Mouse (Mus musculus) hindbrain, embryonic 12.5 days (tissue): ENCODE data around the gene Ncam1. TPM values are rescaled to one million over a fixed set of nuclear protein-coding genes. Genes with fewer than 3 reads are reported as not detected.

Experiments used
- ATAC-seq: fragments of 200-750 bp; cut with Nextera tagmentation; 2 replicates; pipeline ENCODE4 v1.8.0; 2017; ENCODE audit warnings: moderate TSS enrichment; ENCODE audit not compliant: low FRiP score
- H3K27ac ChIP-seq: fragments of 300-500 bp; sonication (generic); 2 replicates; pipeline ENCODE4 v1.5.1; 2016; ENCODE audit warnings: mild to moderate bottlenecking
- H3K27me3 ChIP-seq: fragments of 300-500 bp; sonication (generic); 2 replicates; pipeline ENCODE4 v1.6.1; 2016; ENCODE audit warnings: mild to moderate bottlenecking
- H3K36me3 ChIP-seq: fragments of 300-500 bp; sonication (generic); 2 replicates; pipeline ENCODE4 v1.6.1; 2016; ENCODE audit warnings: mild to moderate bottlenecking
- H3K4me1 ChIP-seq: fragments of 300-500 bp; sonication (generic); 2 replicates; pipeline ENCODE4 v1.6.1; 2016
- H3K4me2 ChIP-seq: fragments of 300-500 bp; sonication (generic); replicated peaks from 2 replicates; pipeline ENCODE4 v1.6.1; 2016; ENCODE audit warnings: mild to moderate bottlenecking
- H3K4me3 ChIP-seq: fragments of 300-500 bp; sonication (generic); 2 replicates; pipeline ENCODE4 v1.5.1; 2016; ENCODE audit warnings: mild to moderate bottlenecking
- H3K9ac ChIP-seq: fragments of 300-500 bp; sonication (generic); 2 replicates; pipeline ENCODE4 v1.6.1; 2016; ENCODE audit warnings: mild to moderate bottlenecking, moderate library complexity
- H3K9me3 ChIP-seq: fragments of 300-500 bp; sonication (generic); replicated peaks from 2 replicates; pipeline ENCODE4 v1.6.1; 2016; ENCODE audit warnings: mild to moderate bottlenecking
- WGBS: fragments of 180-500 bp; shearing (Covaris S2); methylation state at CpG from one replicate; pipeline ENCODE4 v1.1.7; 2016; 5-methylcytosine and 5-hydroxymethylcytosine counted together
- polyA plus RNA-seq: library from polyadenylated mRNA; unstranded; fragments of >200 nt; fragmentation: Nextera tagmentation; extraction: Ambion mirVana; gene quantifications from 2 replicates; pipeline ENCODE4 v1.2.1, GENCODE M21; 2016

Gene Ncam1
- polyA plus RNA-seq, 1 experiment from 2014 or later = 239 TPM

GRCm38 (mm10) chr9:49605791-49606190, 192.9 kb downstream of the Ncam1 start:
- ATAC-seq = no peak; the same call in 1 of the 2 replicates
- Histone ChIP-seq H3K4me2 (peak overlapping the region; percentile 13; the same call in 1 of the 2 replicates), H3K4me3 (no peak overlapping the region), H3K4me1 (peaks cover 25% of the 10 kb centered on the region), H3K36me3 (no peaks in the 10 kb centered on the region), H3K27ac (peak overlapping the region; percentile 56), H3K9ac (no peak overlapping the region), H3K9me3 (no peaks in the 10 kb centered on the region), H3K27me3 (no peaks in the 10 kb centered on the region)
- WGBS = 48% methylated on average over 4 of the region's 4 CpGs

- Histone ChIP-seq H3K9me3 (no peaks in the 10 kb centered on the region), H3K4me3 (no peak overlapping the region), H3K27ac (no peak overlapping the region), H3K9ac (no peak overlapping the region), H3K27me3 (no peaks in the 10 kb centered on the region), H3K36me3 (no peaks in the 10 kb centered on the region), H3K4me1 (peaks cover 25% of the 10 kb centered on the region), H3K4me2 (no peak overlapping the region)
- no peak for ATAC-seq
- 90% methylated on average over 3 of the region's 3 CpGs for WGBS
Observed at GRCm38 (mm10) chr9:49605351-49605750, 193.4 kb downstream of the Ncam1 start.

GRCm38 (mm10) chr9:49601215-49601614, 197.5 kb downstream of the Ncam1 start:
- Histone ChIP-seq H3K4me2 (no peak overlapping the region), H3K9me3 (no peaks in the 10 kb centered on the region), H3K36me3 (no peaks in the 10 kb centered on the region), H3K4me3 (no peak overlapping the region), H3K27me3 (no peaks in the 10 kb centered on the region), H3K27ac (no peak overlapping the region), H3K4me1 (peaks cover 9% of the 10 kb centered on the region), H3K9ac (no peak overlapping the region)
- ATAC-seq = no peak
- 77% methylated on average over 4 of the region's 4 CpGs for WGBS

- H3K27ac ChIP-seq = peak overlapping the region; percentile 80
- H3K4me3 ChIP-seq = no peak overlapping the region
- H3K9ac ChIP-seq = peak overlapping the region; percentile 45
- H3K27me3 ChIP-seq = no peaks in the 10 kb centered on the region
- H3K4me1 ChIP-seq = peaks cover 46% of the 10 kb centered on the region
- no peaks in the 10 kb centered on the region for H3K9me3 ChIP-seq
- H3K4me2 ChIP-seq = peak overlapping the region; percentile 30
- WGBS = 40% methylated on average over 11 of the region's 11 CpGs
- ATAC-seq = peak; percentile 76
- H3K36me3 ChIP-seq = no peaks in the 10 kb centered on the region
Observed at GRCm38 (mm10) chr9:49595635-49596348, 202.9 kb downstream of the Ncam1 start.

- peak; percentile 59 for ATAC-seq
- peaks cover 54% of the 10 kb centered on the region for H3K4me1 ChIP-seq
- no peaks in the 10 kb centered on the region for H3K36me3 ChIP-seq
- peak overlapping the region; percentile 30 for H3K4me2 ChIP-seq
- no peak overlapping the region for H3K4me3 ChIP-seq
- no peaks in the 10 kb centered on the region for H3K27me3 ChIP-seq
- 33% methylated on average over 7 of the region's 7 CpGs for WGBS
- H3K9ac ChIP-seq = peak overlapping the region; percentile 45
- H3K9me3 ChIP-seq = no peaks in the 10 kb centered on the region
- H3K27ac ChIP-seq = peak overlapping the region; percentile 80
Observed at GRCm38 (mm10) chr9:49594876-49595634, 203.7 kb downstream of the Ncam1 start.

- Histone ChIP-seq H3K4me2 (no peak overlapping the region), H3K9me3 (no peaks in the 10 kb centered on the region), H3K4me3 (no peak overlapping the region), H3K9ac (no peak overlapping the region), H3K27ac (no peak overlapping the region), H3K36me3 (no peaks in the 10 kb centered on the region), H3K27me3 (no peaks in the 10 kb centered on the region), H3K4me1 (peaks cover 58% of the 10 kb centered on the region)
- ATAC-seq = 0 out of 2 replicates have a peak, but pooled peaks have one; percentile 39
- 34% methylated on average over 10 of the region's 10 CpGs for WGBS
Observed at GRCm38 (mm10) chr9:49593951-49594536, 204.7 kb downstream of the Ncam1 start.

- no peak for ATAC-seq
- 63% methylated on average over 2 of the region's 2 CpGs for WGBS
- Histone ChIP-seq H3K27ac (no peak overlapping the region; the same call in 1 of the 2 replicates), H3K36me3 (no peaks in the 10 kb centered on the region), H3K27me3 (no peaks in the 10 kb centered on the region), H3K9me3 (no peaks in the 10 kb centered on the region), H3K4me2 (no peak overlapping the region), H3K9ac (no peak overlapping the region), H3K4me1 (peaks cover 58% of the 10 kb centered on the region), H3K4me3 (no peak overlapping the region)
Observed at GRCm38 (mm10) chr9:49592006-49592405, 206.7 kb downstream of the Ncam1 start.

- H3K36me3 ChIP-seq = no peaks in the 10 kb centered on the region
- no peak for ATAC-seq
- no peak overlapping the region for H3K4me3 ChIP-seq
- H3K27me3 ChIP-seq = no peaks in the 10 kb centered on the region
- H3K27ac ChIP-seq = 0 out of 2 replicates have a peak overlapping the region, but pooled peaks have one; percentile 35
- no peak overlapping the region for H3K9ac ChIP-seq
- WGBS = 28% methylated on average over 4 of the region's 4 CpGs
- H3K4me1 ChIP-seq = peaks cover 46% of the 10 kb centered on the region
- no peaks in the 10 kb centered on the region for H3K9me3 ChIP-seq
- H3K4me2 ChIP-seq = no peak overlapping the region
Observed at GRCm38 (mm10) chr9:49590261-49590660, 208.5 kb downstream of the Ncam1 start.

GRCm38 (mm10) chr9:49577136-49577535, 221.6 kb downstream of the Ncam1 start:
- Histone ChIP-seq H3K4me1 (peaks cover 14% of the 10 kb centered on the region), H3K9ac (no peak overlapping the region), H3K4me3 (no peak overlapping the region), H3K9me3 (no peaks in the 10 kb centered on the region), H3K27ac (no peak overlapping the region), H3K36me3 (no peaks in the 10 kb centered on the region), H3K4me2 (no peak overlapping the region), H3K27me3 (no peaks in the 10 kb centered on the region)
- no peak for ATAC-seq
- WGBS = 96% methylated on average over 4 of the region's 4 CpGs

- no peak for ATAC-seq
- no peak overlapping the region for H3K9ac ChIP-seq
- no peaks in the 10 kb centered on the region for H3K27me3 ChIP-seq
- H3K27ac ChIP-seq = peak overlapping the region; percentile 77
- H3K9me3 ChIP-seq = no peaks in the 10 kb centered on the region
- peaks cover 34% of the 10 kb centered on the region for H3K4me1 ChIP-seq
- WGBS = 50% methylated on average over 9 of the region's 9 CpGs
- no peak overlapping the region for H3K4me2 ChIP-seq
- H3K36me3 ChIP-seq = peaks cover 17% of the 10 kb centered on the region
- H3K4me3 ChIP-seq = no peak overlapping the region
Observed at GRCm38 (mm10) chr9:49571695-49572510, 226.8 kb downstream of the Ncam1 start.

- 36% methylated on average over 10 of the region's 10 CpGs for WGBS
- Histone ChIP-seq H3K4me1 (peaks cover 34% of the 10 kb centered on the region), H3K27me3 (no peaks in the 10 kb centered on the region), H3K4me2 (peak overlapping the region; percentile 23), H3K36me3 (peaks cover 25% of the 10 kb centered on the region), H3K9ac (peak overlapping the region; percentile 9; the same call in 1 of the 2 replicates), H3K9me3 (no peaks in the 10 kb centered on the region), H3K4me3 (no peak overlapping the region), H3K27ac (peak overlapping the region; percentile 77)
- ATAC-seq = peak; percentile 91
Observed at GRCm38 (mm10) chr9:49570731-49571694, 227.7 kb downstream of the Ncam1 start.
